Mouse (Mus musculus): Measurements from ENCODE around the gene Rap1gds1. TPM values are rescaled to one million over a fixed set of nuclear protein-coding genes. Genes with fewer than 3 reads are reported as not detected.

Gene Rap1gds1
- polyA plus RNA-seq, 1 experiment: 25.5 TPM

GRCm38 (mm10) chr3:138941604-138942003 lies 133.4 kb downstream of the Rap1gds1 start:
- no peak for TF ChIP-seq POLR2A (IDR thresholded peaks at IDR 0.05; ENCODE audit: control insufficient read depth, extremely low read depth, insufficient read depth, low read length, poor library complexity)
- no peak for TF ChIP-seq CTCF (IDR thresholded peaks at IDR 0.05; ENCODE audit: borderline replicate concordance, control insufficient read depth, extremely low read depth, insufficient read depth, low read length, poor library complexity)
- Histone ChIP-seq H3K36me3 (ENCODE audit: control insufficient read depth, insufficient read depth, low read length) (peaks cover 42% of the 10 kb centered on the region), H3K27me3 (ENCODE audit: control insufficient read depth, insufficient read depth, low read length) (no peaks in the 10 kb centered on the region), H3K4me1 (replicated peaks; ENCODE audit: control insufficient read depth, insufficient read depth, low read length) (no peaks in the 10 kb centered on the region), H3K27ac (ENCODE audit: control insufficient read depth, insufficient read depth, low read length) (no peak overlapping the region), H3K4me3 (ENCODE audit: control insufficient read depth, insufficient read depth, low read length) (no peak overlapping the region)
- 94% methylated on average over 9 of the region's 9 CpGs for WGBS
- DNase-seq: no peak

GRCm38 (mm10) chr3:138937241-138937640 lies 137.8 kb downstream of the Rap1gds1 start:
- 94% methylated on average over 10 of the region's 10 CpGs for WGBS

GRCm38 (mm10) chr3:138936780-138937179 lies 138.2 kb downstream of the Rap1gds1 start:
- no peak for TF ChIP-seq POLR2A (IDR thresholded peaks at IDR 0.05; ENCODE audit: control insufficient read depth, extremely low read depth, insufficient read depth, low read length, poor library complexity)
- TF ChIP-seq CTCF (IDR thresholded peaks at IDR 0.05; ENCODE audit: borderline replicate concordance, control insufficient read depth, extremely low read depth, insufficient read depth, low read length, poor library complexity): no peak
- no peak overlapping the region for H3K27ac ChIP-seq (ENCODE audit: control insufficient read depth, insufficient read depth, low read length)
- no peaks in the 10 kb centered on the region for H3K27me3 ChIP-seq (ENCODE audit: control insufficient read depth, insufficient read depth, low read length)
- no peak for DNase-seq
- H3K36me3 ChIP-seq (ENCODE audit: control insufficient read depth, insufficient read depth, low read length): peaks cover 20% of the 10 kb centered on the region
- 96% methylated on average over 8 of the region's 8 CpGs for WGBS
- H3K4me1 ChIP-seq (replicated peaks; ENCODE audit: control insufficient read depth, insufficient read depth, low read length): no peaks in the 10 kb centered on the region
- H3K4me3 ChIP-seq (ENCODE audit: control insufficient read depth, insufficient read depth, low read length): no peak overlapping the region

More at GRCm38 (mm10) chr3:138937241-138937640, 137.8 kb downstream of the Rap1gds1 start:
- no peaks in the 10 kb centered on the region for H3K4me1 ChIP-seq (replicated peaks; ENCODE audit: control insufficient read depth, insufficient read depth, low read length)
- no peak overlapping the region for H3K4me3 ChIP-seq (ENCODE audit: control insufficient read depth, insufficient read depth, low read length)
- no peak overlapping the region for H3K27ac ChIP-seq (ENCODE audit: control insufficient read depth, insufficient read depth, low read length)
- no peak for DNase-seq
- TF ChIP-seq CTCF (IDR thresholded peaks at IDR 0.05; ENCODE audit: borderline replicate concordance, control insufficient read depth, extremely low read depth, insufficient read depth, low read length, poor library complexity) (no peak), POLR2A (IDR thresholded peaks at IDR 0.05; ENCODE audit: control insufficient read depth, extremely low read depth, insufficient read depth, low read length, poor library complexity) (no peak)
- H3K27me3 ChIP-seq (ENCODE audit: control insufficient read depth, insufficient read depth, low read length): no peaks in the 10 kb centered on the region
- H3K36me3 ChIP-seq (ENCODE audit: control insufficient read depth, insufficient read depth, low read length): peaks cover 24% of the 10 kb centered on the region

GRCm38 (mm10) chr3:138927437-138927836 lies 147.6 kb downstream of the Rap1gds1 start:
- H3K4me1 ChIP-seq (replicated peaks; ENCODE audit: control insufficient read depth, insufficient read depth, low read length): no peaks in the 10 kb centered on the region
- no peak overlapping the region for H3K4me3 ChIP-seq (ENCODE audit: control insufficient read depth, insufficient read depth, low read length)
- H3K27me3 ChIP-seq (ENCODE audit: control insufficient read depth, insufficient read depth, low read length): no peaks in the 10 kb centered on the region
- no peaks in the 10 kb centered on the region; the same call in 1 of the 2 replicates for H3K36me3 ChIP-seq (ENCODE audit: control insufficient read depth, insufficient read depth, low read length)
- 98% methylated on average over 4 of the region's 4 CpGs for WGBS
- no peak for DNase-seq
- no peak for TF ChIP-seq POLR2A (IDR thresholded peaks at IDR 0.05; ENCODE audit: control insufficient read depth, extremely low read depth, insufficient read depth, low read length, poor library complexity)
- no peak for TF ChIP-seq CTCF (IDR thresholded peaks at IDR 0.05; ENCODE audit: borderline replicate concordance, control insufficient read depth, extremely low read depth, insufficient read depth, low read length, poor library complexity)
- H3K27ac ChIP-seq (ENCODE audit: control insufficient read depth, insufficient read depth, low read length): no peak overlapping the region

DNA sequence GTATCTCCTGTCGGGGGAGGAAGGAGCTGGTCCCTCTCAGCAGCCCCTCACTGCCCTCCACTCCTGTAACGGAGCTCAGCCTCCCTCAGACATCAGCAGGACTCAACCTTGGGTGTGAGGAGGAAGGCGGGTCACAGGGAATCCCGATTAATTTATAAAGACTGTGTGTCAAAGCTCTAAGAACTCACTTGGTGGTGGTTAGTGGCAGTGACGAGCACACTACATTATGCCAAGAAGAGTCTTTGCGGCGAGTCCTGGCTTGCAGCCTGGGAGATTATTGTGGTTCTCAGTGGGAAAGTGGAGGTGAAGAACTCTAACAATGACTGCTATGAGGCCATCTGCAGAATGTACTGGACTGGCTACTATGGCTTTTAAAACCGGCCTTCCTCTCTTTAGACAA lies 148.8 kb downstream of the Rap1gds1 start:
- WGBS: 95% methylated on average over 8 of the region's 8 CpGs
- no peaks in the 10 kb centered on the region; the same call in 1 of the 2 replicates for H3K36me3 ChIP-seq (ENCODE audit: control insufficient read depth, insufficient read depth, low read length)

DNA sequence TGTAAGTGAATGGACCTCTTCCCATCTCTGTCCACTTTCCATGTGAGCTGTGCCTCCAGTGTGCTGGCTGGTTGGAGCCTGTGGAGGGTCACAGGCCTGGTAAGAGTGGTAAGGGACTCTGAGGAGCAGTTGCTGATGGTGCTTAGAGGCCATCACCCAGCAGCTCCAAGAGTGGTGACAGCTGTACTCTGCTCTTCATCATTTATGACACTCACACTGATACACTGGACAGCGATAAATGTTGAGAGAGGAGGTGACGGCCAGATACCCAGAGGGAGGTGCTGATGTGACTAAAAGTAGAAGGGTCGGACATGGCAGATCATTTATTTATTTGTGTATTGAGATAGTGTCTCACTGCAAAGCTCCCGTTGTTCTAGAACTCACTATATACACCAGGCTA lies 156.8 kb downstream of the Rap1gds1 start:
- 97% methylated on average over 4 of the region's 4 CpGs for WGBS
- H3K4me3 ChIP-seq (ENCODE audit: control insufficient read depth, insufficient read depth, low read length): no peak overlapping the region
- H3K36me3 ChIP-seq (ENCODE audit: control insufficient read depth, insufficient read depth, low read length): no peaks in the 10 kb centered on the region
- no peaks in the 10 kb centered on the region for H3K4me1 ChIP-seq (replicated peaks; ENCODE audit: control insufficient read depth, insufficient read depth, low read length)
- no peaks in the 10 kb centered on the region for H3K27me3 ChIP-seq (ENCODE audit: control insufficient read depth, insufficient read depth, low read length)
- no peak for DNase-seq
- H3K27ac ChIP-seq (ENCODE audit: control insufficient read depth, insufficient read depth, low read length): no peak overlapping the region
- TF ChIP-seq POLR2A (IDR thresholded peaks at IDR 0.05; ENCODE audit: control insufficient read depth, extremely low read depth, insufficient read depth, low read length, poor library complexity) (no peak), CTCF (IDR thresholded peaks at IDR 0.05; ENCODE audit: borderline replicate concordance, control insufficient read depth, extremely low read depth, insufficient read depth, low read length, poor library complexity) (no peak)

More for the DNA sequence above, 148.8 kb downstream of the Rap1gds1 start:
- no peaks in the 10 kb centered on the region for H3K4me1 ChIP-seq (replicated peaks; ENCODE audit: control insufficient read depth, insufficient read depth, low read length)
- no peaks in the 10 kb centered on the region for H3K27me3 ChIP-seq (ENCODE audit: control insufficient read depth, insufficient read depth, low read length)
- H3K27ac ChIP-seq (ENCODE audit: control insufficient read depth, insufficient read depth, low read length): no peak overlapping the region
- no peak for TF ChIP-seq POLR2A (IDR thresholded peaks at IDR 0.05; ENCODE audit: control insufficient read depth, extremely low read depth, insufficient read depth, low read length, poor library complexity)
- TF ChIP-seq CTCF (IDR thresholded peaks at IDR 0.05; ENCODE audit: borderline replicate concordance, control insufficient read depth, extremely low read depth, insufficient read depth, low read length, poor library complexity): no peak
- no peak overlapping the region for H3K4me3 ChIP-seq (ENCODE audit: control insufficient read depth, insufficient read depth, low read length)
- no peak for DNase-seq

- Histone ChIP-seq H3K36me3 (ENCODE audit: control insufficient read depth, insufficient read depth, low read length) (no peaks in the 10 kb centered on the region), H3K4me1 (replicated peaks; ENCODE audit: control insufficient read depth, insufficient read depth, low read length) (no peaks in the 10 kb centered on the region), H3K27me3 (ENCODE audit: control insufficient read depth, insufficient read depth, low read length) (no peaks in the 10 kb centered on the region), H3K4me3 (ENCODE audit: control insufficient read depth, insufficient read depth, low read length) (no peak overlapping the region), H3K27ac (ENCODE audit: control insufficient read depth, insufficient read depth, low read length) (no peak overlapping the region)
- TF ChIP-seq POLR2A (IDR thresholded peaks at IDR 0.05; ENCODE audit: control insufficient read depth, extremely low read depth, insufficient read depth, low read length, poor library complexity) (no peak), CTCF (IDR thresholded peaks at IDR 0.05; ENCODE audit: borderline replicate concordance, control insufficient read depth, extremely low read depth, insufficient read depth, low read length, poor library complexity) (no peak)
- no peak for DNase-seq
- WGBS: 94% methylated on average over 4 of the region's 4 CpGs
Observed at GRCm38 (mm10) chr3:138917016-138917415, 158.0 kb downstream of the Rap1gds1 start.
